Mouse (Mus musculus): ENCODE data around the gene S100a4. TPM values are rescaled to one million over a fixed set of nuclear protein-coding genes. Genes with fewer than 3 reads are reported as not detected.
A peak's percentile ranks its signal among the peaks of the same experiment; 100 is the strongest.

Gene S100a4
- total RNA-seq, 2 experiments from 2014 or later = 10.1 to 17.7 TPM

GRCm38 (mm10) chr3:90623435-90624071, 20.0 kb downstream of the S100a4 start:
- DNase-seq (ENCODE audit: low spot score) = no peak

GRCm38 (mm10) chr3:90625496-90625895, 21.9 kb downstream of the S100a4 start:
- DNase-seq (ENCODE audit: low spot score) = no peak

GRCm38 (mm10) chr3:90626266-90627021, 22.9 kb downstream of the S100a4 start:
- no peak for DNase-seq (ENCODE audit: low spot score)

GRCm38 (mm10) chr3:90627366-90627765, 23.8 kb downstream of the S100a4 start:
- DNase-seq (ENCODE audit: low spot score) = no peak

GRCm38 (mm10) chr3:90627807-90628206, 24.2 kb downstream of the S100a4 start:
- DNase-seq (ENCODE audit: low spot score) = no peak

- no peak for DNase-seq (ENCODE audit: low spot score)
Observed at GRCm38 (mm10) chr3:90629298-90629697, 25.7 kb downstream of the S100a4 start.

GRCm38 (mm10) chr3:90631984-90632383, 28.4 kb downstream of the S100a4 start:
- no peak for DNase-seq (ENCODE audit: low spot score)

- DNase-seq (ENCODE audit: low spot score) = no peak
Observed at GRCm38 (mm10) chr3:90638511-90639275, 35.1 kb downstream of the S100a4 start.

- peak; percentile 14 for DNase-seq (ENCODE audit: low spot score)
Observed at GRCm38 (mm10) chr3:90639511-90640154, 36.1 kb downstream of the S100a4 start.

GRCm38 (mm10) chr3:90640981-90641380, 37.4 kb downstream of the S100a4 start:
- DNase-seq (ENCODE audit: low spot score) = no peak

- DNase-seq (ENCODE audit: low spot score) = peak; percentile 47
Observed at GRCm38 (mm10) chr3:90644220-90644619, 40.6 kb downstream of the S100a4 start.

GRCm38 (mm10) chr3:90647291-90647690, 43.7 kb downstream of the S100a4 start:
- DNase-seq (ENCODE audit: low spot score) = no peak

GRCm38 (mm10) chr3:90648981-90649380, 45.4 kb downstream of the S100a4 start:
- DNase-seq (ENCODE audit: low spot score) = no peak

GRCm38 (mm10) chr3:90649832-90650231, 46.3 kb downstream of the S100a4 start:
- no peak for DNase-seq (ENCODE audit: low spot score)

GRCm38 (mm10) chr3:90652878-90653508, 49.4 kb downstream of the S100a4 start:
- peak; percentile 74 for DNase-seq (ENCODE audit: low spot score)

GRCm38 (mm10) chr3:90653717-90654116, 50.1 kb downstream of the S100a4 start, which contains the start of gene S100a7a:
S100a7a (plus strand) TSS chr3:90654017.
- no peak for DNase-seq (ENCODE audit: low spot score)

Other genes with a start within 250 kb of the S100a4 start
- 1 to 10 TPM; 1.0 to 1.1 TPM for gene Slc27a3, start 213.8 kb upstream of the S100a4 start, total RNA-seq (2021)
- 10 to 100 TPM; 13.6 to 16.1 TPM for gene Ints3, start 170.1 kb upstream of the S100a4 start, total RNA-seq (2021)
- 1 to 10 TPM; 6.0 to 7.1 TPM for gene Npr1, start 137.9 kb upstream of the S100a4 start, total RNA-seq (2021)
- 10 to 100 TPM; 25.2 to 26.7 TPM for gene Ilf2, start 127.6 kb upstream of the S100a4 start, total RNA-seq (2021)
- 10 to 100 TPM; 78.8 to 79.5 TPM for gene Snapin, start 112.7 kb upstream of the S100a4 start, total RNA-seq (2021)
- gene Chtop, start 94.3 kb upstream of the S100a4 start, total RNA-seq (2021) = 100 to 1,000 TPM in 1 of 2 experiments, 10 to 100 TPM in 1; 88.7 to 103 TPM
- 100 to 1,000 TPM; 205 to 220 TPM for gene S100a1, start 89.4 kb upstream of the S100a4 start, total RNA-seq (2021)
- gene S100a13, start 89.3 kb upstream of the S100a4 start, total RNA-seq (2021) = 10 to 100 TPM; 10.4 to 14.4 TPM
- under 1 TPM in 1 of 2 experiments, not detected in 1; 0.39 TPM for gene S100a14, start 76.9 kb upstream of the S100a4 start, total RNA-seq (2021)
- 10 to 100 TPM; 51.3 to 58.8 TPM for gene S100a16, start 66.5 kb upstream of the S100a4 start, total RNA-seq (2021)
- gene S100a3, start 43.2 kb upstream of the S100a4 start, total RNA-seq (2021) = not detected
- not detected for gene S100a2, start 13.5 kb upstream of the S100a4 start, total RNA-seq (2021)
- not detected for gene Gm42674, start 1.9 kb upstream of the S100a4 start, total RNA-seq (2021)
- 1 to 10 TPM in 1 of 2 experiments, not detected in 1; 2.5 TPM for gene S100a5, start 4.8 kb downstream of the S100a4 start, total RNA-seq (2021)
- 100 to 1,000 TPM in 1 of 2 experiments, 10 to 100 TPM in 1; 63.5 to 106 TPM for gene S100a6, start 9.1 kb downstream of the S100a4 start, total RNA-seq (2021)
- not detected for gene S100a7a, start 50.2 kb downstream of the S100a4 start, total RNA-seq (2021)
- not detected for gene S100a8, start 65.2 kb downstream of the S100a4 start, total RNA-seq (2021)
- not detected for gene S100a9, start 92.0 kb downstream of the S100a4 start, total RNA-seq (2021)
- gene Pglyrp4, start 123.1 kb downstream of the S100a4 start, total RNA-seq (2021) = not detected
- not detected for gene Gm5849, start 174.1 kb downstream of the S100a4 start, total RNA-seq (2021)